Mouse (Mus musculus) cerebellum, adult 9-11 months (tissue): Measurements from ENCODE around the gene Mapre1.

Source experiments
- DNase-seq: peaks from one replicate; pipeline ENCODE4 v3.0.0; 2022

The Mapre1 gene

DNA sequence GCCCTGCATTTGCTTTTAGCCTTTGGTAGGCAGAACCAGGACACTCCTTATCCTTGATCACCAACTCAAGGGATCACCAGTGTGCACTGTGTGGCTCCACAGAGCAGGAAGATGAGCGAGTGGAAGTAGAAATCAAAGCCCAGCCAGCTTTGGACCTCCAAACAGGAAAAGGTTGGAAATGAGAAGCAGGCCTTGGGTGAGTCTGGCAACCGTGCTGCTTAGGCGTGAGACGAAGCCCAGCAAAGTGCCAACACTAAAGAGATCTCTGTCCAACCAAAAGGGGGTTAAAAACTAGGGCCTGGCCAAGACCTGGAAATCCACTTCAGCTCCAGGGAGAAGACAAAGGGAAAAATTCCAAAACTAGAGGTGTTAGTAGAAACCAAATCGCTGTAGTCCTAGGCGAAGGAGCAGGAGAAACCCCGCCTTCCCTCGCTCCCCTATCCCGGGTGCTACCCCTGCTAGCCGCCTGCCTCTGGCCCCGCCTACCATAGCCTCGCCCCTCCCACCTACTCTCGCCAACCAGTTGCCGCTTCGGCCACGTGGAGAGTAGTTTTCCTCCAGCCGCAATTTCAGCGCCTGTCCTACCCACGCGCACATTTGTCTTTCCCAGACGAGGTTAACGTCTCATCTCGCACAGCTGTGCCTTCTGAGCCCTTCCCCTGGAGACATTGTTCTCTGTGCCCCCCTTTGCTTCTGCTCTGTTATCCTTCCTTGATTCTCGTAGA is 37.7 kb downstream of the Mapre1 start:
- DNase-seq: peak; percentile 20

DNA sequence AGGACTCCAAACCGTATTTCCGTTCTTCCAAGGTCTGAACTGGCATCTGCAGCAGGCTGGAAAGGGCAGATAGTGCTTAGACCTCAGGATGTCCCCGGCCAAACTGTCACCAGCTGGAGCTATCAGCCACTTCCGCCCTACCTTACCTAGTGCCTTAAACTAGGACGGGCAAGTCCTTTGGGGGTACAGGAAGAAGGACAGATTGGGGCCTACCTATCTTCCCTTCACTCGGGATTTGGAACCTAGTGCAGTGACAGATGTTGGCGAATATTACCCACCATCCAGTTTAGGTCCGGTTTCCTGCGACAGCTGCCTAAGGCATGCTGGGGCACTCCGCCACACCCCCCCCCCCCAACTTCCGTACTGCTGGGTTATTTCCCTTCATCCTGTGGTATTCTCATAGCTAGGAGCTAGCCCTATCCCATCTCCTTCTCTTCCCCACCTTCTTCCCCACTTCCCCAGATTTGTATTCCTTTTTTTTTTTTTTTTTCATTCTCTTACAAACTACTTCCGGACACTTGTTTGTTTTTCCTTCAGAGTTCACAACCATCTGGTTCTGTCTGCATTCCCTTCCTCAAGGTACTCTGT is 38.4 kb downstream of the Mapre1 start, which contains the start of gene Efcab8:
Efcab8 (plus strand) TSS at position 538 of the 588 bp plus-strand sequence.
- no peak for DNase-seq

DNA sequence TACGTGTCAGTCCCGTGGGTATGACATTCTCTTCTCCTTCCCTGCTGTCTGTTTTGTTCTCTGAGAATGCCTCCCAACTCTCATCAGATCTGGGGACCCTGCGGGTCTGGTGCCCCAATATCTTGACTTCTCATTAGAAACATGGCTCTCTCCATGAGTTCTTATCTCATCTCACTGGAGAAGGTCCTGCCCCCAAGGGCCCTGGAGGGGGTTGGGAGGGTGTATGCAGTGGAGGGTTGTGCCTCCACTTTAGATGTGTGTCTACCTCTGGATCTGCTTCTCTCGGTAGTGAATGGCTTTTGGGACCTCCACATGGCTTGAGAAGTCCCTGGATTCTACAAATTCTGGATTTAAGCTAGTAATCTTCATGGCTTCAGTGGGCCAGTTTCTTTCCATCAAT is 40.1 kb downstream of the Mapre1 start:
- no peak for DNase-seq

DNA sequence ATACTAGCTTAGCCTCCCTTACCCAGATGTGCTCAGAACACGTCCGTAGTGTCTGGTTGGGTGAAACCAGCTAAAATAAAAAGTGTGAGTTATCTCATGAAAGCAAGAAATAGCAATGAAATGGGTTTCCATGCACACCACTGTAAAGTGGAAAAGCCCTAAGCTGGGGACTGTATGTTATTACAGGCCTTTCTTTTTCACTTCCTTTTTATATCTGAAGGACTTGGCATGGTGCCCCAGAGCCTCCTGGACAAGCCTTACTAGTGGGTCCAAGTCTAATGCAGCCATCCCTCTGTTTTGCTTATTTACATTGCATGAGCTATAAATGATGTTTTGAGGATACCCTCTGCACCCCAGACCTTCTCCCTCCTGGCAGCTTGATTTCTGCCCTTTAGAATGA is 43.6 kb downstream of the Mapre1 start:
- DNase-seq: no peak

DNA sequence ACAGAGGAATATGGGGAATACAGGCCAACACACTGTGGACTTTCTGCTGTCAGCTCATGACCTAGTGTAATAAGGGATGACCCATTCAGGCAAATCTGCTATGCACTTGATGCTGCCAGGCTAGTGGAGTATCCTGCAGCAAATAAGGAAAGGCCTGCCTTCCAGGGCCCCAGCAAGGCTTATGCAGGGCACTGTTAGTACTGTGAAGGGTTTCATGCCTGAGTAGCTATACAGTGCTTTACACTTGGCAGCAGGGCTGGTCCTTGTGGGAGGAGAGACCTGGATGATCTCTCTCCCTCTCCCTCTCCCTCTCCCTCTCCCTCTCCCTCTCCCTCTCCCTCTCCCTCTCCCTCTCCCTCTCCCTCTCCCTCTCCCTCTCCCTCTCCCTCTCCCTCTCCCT is 52.3 kb downstream of the Mapre1 start:
- DNase-seq: no peak

DNA sequence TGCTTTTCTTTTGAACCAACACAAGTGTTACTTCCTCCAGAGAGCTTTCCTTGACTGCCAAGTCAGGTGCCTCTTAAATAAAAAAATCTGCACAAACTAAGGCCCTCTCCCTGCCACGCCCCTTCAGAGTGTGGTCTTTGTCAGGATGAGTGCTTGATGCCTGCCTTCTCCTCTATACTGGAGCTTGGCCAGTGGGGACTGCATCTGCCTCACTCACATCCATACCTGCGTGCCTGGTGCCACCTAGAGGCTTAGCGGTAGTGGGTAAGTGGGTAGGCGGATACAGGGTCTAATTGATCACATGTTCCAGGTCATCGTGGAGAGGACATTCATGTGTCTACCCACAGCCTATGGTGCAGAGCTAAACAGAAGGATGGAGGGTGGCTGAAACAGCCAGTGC is 54.0 kb downstream of the Mapre1 start:
- DNase-seq: no peak

DNA sequence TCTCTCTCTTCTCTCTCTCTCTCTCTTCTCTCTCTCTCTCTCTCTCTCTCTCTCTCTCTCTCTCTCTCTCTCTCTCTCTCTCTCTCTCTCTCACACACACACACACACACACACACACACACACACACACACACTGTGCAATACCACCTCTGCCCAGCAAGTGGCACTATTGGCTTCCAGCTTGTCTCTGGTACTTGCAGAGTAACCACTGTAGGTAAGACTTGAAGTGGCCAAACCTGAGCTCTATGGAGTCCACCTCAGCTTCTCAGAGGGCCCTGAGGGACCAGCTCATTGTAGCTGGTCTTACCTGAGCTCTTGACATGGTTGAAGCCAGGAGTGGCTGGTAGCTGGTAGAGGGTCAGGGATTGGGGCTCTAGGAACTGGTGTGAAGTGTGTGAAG is 66.4 kb downstream of the Mapre1 start:
- DNase-seq: peak; percentile 77

DNA sequence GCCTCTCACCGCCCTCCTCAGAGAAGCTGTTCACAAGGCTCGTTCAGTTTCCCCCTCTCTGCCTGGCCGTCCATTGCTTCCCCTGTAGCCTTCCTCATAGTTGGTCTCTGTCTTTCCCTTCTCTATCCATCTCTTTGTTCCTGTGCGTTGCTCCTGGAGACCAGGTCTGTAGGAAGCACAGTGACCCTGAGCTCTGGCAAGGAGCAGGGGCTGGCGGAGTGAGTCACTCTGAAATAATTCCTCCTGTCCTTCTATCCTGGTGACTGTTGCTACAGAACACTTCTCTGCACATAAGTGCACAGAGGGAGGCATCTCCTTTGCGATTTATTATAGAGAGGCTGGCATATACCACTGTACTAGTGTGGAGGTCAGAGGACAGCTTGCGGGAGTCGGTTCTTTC is 67.1 kb downstream of the Mapre1 start:
- no peak for DNase-seq

DNA sequence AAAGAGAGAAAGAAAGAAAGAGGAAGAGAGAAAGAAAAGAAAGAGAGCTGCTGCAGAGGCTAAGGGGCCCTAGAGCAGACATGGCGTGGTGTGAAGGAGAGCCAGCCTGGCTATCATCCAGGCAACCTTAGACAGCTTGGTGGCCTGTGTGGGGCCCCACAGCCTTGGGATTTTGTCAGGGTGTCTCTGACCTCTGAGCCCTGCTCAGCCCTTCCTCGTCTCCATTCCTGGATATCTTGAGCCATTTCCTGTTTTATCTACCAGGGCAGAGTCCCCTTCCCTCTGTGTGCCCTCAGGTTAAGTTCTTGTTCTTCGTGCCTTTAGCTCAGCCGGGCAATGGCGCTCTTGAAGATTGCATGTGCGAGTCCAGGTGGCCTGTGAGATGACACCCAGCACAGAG is 67.8 kb downstream of the Mapre1 start:
- no peak for DNase-seq

DNA sequence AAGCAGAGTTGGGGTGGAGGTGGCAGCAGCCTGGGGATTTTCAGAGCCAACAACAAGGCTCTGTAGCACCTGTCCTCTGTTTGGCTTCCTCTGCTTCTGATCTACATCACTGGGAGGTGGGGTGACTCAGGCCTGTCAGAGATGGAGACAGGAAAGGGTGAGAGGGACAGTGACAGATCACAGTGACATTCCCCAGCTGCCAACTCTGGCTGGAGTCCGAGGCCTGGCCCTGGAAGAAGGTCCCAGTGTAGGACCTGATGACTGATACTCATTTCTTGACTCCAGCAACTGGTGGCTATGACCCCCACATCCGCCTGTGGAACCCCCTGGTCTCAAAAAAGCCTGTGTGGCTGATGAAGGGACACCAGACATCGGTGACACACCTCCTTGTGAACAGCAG is 68.8 kb downstream of the Mapre1 start:
- peak; percentile 49 for DNase-seq

DNA sequence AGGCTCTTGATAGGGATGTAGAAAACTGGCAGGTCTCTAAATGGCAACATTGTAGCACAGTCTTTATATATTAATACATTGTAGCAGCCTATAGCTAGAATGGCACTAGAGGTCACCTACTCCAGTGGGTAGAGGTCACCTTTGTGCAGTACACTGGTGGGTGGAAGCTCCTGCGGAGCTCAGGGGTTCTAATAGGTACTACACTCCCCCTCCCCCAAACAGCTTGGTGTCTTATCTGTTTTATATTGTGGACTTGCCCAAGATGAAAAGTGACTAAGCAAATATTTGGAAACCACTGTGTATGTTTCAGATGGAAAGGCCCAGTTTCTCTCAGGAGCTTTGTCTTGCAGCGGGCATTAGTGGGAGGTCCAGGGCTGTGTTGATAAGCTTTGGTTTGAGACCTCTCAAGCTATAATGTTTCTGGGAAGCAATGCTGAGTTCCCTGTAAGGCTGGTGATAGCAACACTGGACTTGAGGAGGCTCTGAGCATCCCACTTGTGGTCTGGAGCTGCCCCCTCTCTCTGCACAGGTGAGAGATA is 81.0 kb downstream of the Mapre1 start:
- no peak for DNase-seq
